Mouse (Mus musculus) R1 (cell line): ENCODE data around the gene Gm826.

ENCODE experiments used
- DNase-seq: peaks from one replicate; pipeline ENCODE4 v3.0.0-alpha.2; 2018; ENCODE audit warnings: low read depth, low spot score

Gene Gm826

DNA sequence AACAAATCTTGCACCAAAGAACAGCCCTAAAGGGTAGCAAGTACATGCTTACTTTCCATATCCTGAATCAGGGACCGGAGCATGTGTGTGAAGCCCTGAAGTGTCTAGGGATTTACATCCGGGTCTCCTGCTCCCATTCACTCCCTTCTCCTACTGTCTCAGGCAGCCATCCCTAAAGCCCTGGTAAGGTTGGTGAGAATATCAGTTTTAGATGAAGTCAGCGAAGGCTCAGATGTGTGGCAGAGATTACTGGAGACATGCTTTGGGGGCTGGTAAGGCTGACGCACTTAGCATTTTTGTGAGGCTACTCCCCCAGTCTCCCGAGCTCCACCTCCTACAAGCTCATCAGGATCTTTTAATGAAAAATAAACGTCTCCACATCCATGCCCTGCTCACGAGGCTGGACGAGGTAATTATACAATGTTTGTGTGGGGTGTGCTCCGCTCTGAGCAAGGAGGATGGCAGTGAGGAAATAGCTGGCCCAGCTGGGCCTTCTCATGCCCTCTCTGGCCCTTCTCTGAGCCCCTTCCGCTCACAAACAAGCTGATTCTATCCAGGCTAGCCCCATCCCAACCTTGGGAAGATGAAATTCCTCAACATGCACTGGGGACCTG is 45.3 kb downstream of the Gm826 start:
- DNase-seq, result no peak

DNA sequence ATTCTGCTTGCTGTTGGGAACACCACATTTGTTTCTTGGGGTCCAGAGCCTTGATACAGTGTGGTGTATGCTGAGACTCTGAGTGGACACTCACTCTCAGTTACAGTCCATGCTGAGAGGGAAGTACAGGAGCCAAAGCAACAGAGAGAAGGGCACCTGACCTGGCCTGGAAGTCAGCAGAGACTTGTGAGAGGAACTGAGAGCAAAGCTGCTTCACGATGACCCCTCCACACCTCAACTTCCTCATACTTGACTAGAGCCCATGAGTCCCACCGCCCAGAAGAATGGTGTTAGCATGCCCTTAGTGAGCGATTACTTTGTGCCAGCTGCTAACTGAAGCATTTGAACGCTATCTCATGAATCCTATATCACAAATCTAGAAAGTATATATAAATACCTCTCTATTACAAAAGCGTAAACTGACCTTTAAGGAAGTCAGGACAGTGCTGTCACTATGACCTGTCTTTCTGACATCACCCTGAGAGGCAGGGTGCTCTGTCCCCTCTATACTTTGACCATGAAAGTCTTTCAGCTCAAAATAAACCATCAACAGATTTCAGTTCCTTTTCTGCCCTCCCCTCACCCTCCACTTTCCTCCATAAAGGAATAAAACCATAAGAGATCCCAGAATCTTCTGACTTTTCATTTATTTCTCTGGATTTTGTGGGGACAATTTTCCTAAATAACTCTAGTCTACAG is 57.9 kb downstream of the Gm826 start:
- no peak for DNase-seq

DNA sequence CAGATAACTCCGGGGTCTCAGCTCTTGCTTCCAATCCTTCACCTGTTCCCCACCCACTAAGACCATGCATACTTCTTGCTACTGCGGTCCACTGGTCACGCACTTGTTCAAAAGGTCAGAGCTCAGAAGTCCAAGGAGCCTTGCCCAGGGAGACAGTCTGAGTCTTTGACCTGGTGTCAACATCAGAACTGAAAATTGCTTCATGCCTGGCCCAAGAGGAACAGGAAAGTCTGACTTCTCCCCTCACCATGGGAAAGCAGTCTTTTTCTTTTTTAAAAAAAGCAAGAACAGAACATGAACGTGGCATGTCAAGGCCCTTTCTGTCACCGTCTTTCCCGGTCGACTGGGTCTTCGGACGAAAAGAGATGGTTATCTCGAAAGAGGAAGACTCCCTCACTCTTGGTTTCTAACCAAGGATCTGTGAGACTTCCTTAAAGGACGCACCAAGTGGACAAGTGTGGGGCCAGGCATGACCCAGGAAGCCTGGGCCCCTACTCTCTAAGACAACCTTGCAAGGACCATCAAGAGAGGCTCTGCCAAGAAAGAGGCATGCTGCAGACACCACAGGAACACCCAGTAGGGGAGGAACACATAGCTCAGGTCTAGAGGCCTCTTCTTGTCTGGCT is 66.0 kb downstream of the Gm826 start:
- DNase-seq, result no peak

DNA sequence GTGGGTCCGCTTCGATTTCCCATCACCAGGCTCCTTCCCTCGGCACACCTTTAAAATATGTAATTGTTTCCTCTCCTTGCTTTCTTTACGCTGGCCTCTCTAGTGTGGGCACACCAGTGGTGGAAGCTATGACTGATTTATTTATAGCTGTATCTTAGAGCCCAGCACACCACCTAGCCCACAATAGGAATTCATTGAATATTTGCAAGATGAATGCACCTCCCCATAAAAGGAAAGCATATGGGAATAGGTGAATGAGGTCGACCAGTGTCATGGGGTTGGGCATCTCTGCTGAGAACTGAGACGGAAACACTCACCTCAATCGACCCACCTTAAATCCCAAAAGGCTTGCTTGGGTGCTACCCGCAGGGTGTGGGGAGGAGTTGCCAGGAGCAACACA is 70.1 kb downstream of the Gm826 start:
- peak; percentile 1 for DNase-seq

DNA sequence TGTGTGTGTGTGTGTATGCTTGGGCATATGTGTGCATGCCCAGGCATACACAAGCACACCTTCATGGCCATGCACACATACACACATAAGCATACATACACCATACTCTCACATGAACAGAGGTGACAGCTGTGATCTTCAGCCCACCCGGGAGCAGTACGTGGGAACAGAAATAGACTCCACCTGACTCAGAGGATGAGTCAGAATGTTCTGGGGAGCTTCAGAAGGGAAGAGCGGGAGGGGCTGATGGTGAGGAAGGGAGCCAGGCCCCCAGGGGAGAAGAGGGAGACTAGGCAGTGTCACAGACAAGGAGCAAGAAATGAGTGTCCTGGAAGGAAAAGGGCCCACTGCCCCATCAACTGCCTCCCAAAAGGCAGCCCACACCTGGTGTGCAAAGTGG is 72.4 kb downstream of the Gm826 start:
- no peak for DNase-seq
